Mouse (Mus musculus): Measurements from ENCODE around the gene Tnip2.

GRCm38 (mm10) chr5:34539121-34539520 lies 25.3 kb upstream of the Tnip2 start:
- TF ChIP-seq CTCF (IDR thresholded peaks at IDR 0.05; ENCODE audit: extremely low read depth, insufficient read depth, low read length) (no peak), POLR2A (IDR thresholded peaks at IDR 0.05; ENCODE audit: extremely low read depth, insufficient read depth, low read length) (no peak)

Data from cortical plate, adult 2 months (tissue).